Mouse (Mus musculus) kidney, embryonic 15.5 days (tissue): ENCODE results near the gene Hba-x. TPM values are rescaled to one million over a fixed set of nuclear protein-coding genes. Genes with fewer than 3 reads are reported as not detected.
A peak's percentile ranks its signal among the peaks of the same experiment; 100 is the strongest.
"Not testable (repeated sequence)": the region's sequence is repeated elsewhere in the genome, so short reads cannot be mapped to it uniquely, and the experiment has no call there.

ENCODE experiments used
- ATAC-seq: fragments of 200-750 bp; cut with Nextera tagmentation; replicated peaks from 2 replicates; pipeline ENCODE4 v1.8.0; 2017; ENCODE audit warnings: moderate TSS enrichment; ENCODE audit not compliant: low FRiP score
- H3K27ac ChIP-seq: fragments of 300-500 bp; sonication (generic); 2 replicates; pipeline ENCODE4 v1.5.1; 2015; ENCODE audit warnings: mild to moderate bottlenecking, inconsistent platforms
- H3K27me3 ChIP-seq: fragments of 300-500 bp; sonication (generic); 2 replicates; pipeline ENCODE4 v1.6.1; 2015; ENCODE audit warnings: inconsistent platforms
- H3K36me3 ChIP-seq: fragments of 300-500 bp; sonication (generic); 2 replicates; pipeline ENCODE4 v1.6.1; 2015; ENCODE audit warnings: inconsistent platforms
- H3K4me1 ChIP-seq: fragments of 300-500 bp; sonication (generic); 2 replicates; pipeline ENCODE4 v1.6.1; 2015; ENCODE audit warnings: inconsistent platforms
- H3K4me2 ChIP-seq: fragments of 300-500 bp; sonication (generic); 2 replicates; pipeline ENCODE4 v1.6.1; 2015; ENCODE audit warnings: moderate library complexity, mild to moderate bottlenecking, inconsistent platforms
- H3K4me3 ChIP-seq: fragments of 300-500 bp; sonication (generic); replicated peaks from 2 replicates; pipeline ENCODE4 v1.5.1; 2015; ENCODE audit warnings: mild to moderate bottlenecking, inconsistent platforms
- H3K9ac ChIP-seq: fragments of 300-500 bp; sonication (generic); 2 replicates; pipeline ENCODE4 v1.6.1; 2015; ENCODE audit warnings: mild to moderate bottlenecking, inconsistent platforms
- H3K9me3 ChIP-seq: fragments of 300-500 bp; sonication (generic); replicated peaks from 2 replicates; pipeline ENCODE4 v1.6.1; 2016; ENCODE audit warnings: inconsistent platforms
- WGBS: fragments of 180-500 bp; shearing (Covaris S2); methylation state at CpG from one replicate; pipeline ENCODE4 v1.1.7; 2015; ENCODE audit warnings: mixed read lengths; 5-methylcytosine and 5-hydroxymethylcytosine counted together
- polyA plus RNA-seq: library from polyadenylated mRNA; unstranded; fragments of >200 nt; fragmentation: Nextera tagmentation; extraction: Ambion mirVana; gene quantifications from 2 replicates; pipeline ENCODE4 v1.2.1, GENCODE M21; 2015

Hba-x gene
- polyA plus RNA-seq, 1 experiment from 2014 or later = 65.3 TPM

DNA sequence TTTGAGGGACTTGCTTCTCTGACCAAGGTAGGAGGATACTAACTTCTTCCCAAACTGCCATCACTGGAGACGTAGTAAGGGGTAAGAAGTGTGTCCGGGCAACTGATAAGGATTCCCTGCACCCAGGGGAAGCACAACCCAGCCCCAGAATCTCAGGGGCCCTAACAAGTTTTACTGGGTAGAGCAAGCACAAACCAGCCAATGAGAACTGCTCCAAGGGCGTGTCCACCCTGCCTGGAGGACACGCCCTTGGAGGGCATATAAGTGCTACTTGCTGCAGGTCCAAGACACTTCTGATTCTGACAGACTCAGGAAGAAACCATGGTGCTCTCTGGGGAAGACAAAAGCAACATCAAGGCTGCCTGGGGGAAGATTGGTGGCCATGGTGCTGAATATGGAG lies 20.0 kb downstream of the Hba-x start, which contains the start of gene Hba-a2:
Gene Hba-a2 (plus strand): TSS at position 287 of the 400 bp plus-strand sequence.
- not testable (repeated sequence) for H3K27me3 ChIP-seq, H3K9me3 ChIP-seq, H3K4me3 ChIP-seq, H3K36me3 ChIP-seq, H3K4me1 ChIP-seq, H3K27ac ChIP-seq, H3K4me2 ChIP-seq, H3K9ac ChIP-seq
- WGBS = no CpG with 5 or more reads among the region's 4 CpGs
- ATAC-seq = peak; percentile 76

DNA sequence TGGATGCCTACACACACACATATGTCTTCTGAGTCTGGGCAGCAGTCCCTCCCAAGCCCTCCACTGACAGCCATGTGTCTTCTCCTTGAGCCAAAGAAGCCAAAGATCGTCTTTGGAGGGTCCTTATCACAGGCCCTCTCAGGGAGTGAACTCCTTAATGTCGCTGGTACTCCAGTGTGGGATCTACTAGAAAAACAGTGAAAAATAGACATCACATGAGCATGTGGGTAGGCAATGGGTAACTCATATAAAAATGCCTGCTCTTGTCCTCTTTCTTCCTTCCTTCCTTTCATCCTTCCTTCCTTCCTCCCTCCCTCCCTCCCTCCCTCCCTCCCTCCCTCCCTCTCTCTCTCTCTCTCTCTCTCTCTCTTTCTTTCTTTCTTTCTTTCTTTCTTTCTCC lies 21.2 kb downstream of the Hba-x start:
- ATAC-seq, H3K4me3 ChIP-seq, H3K36me3 ChIP-seq: not testable (repeated sequence)

DNA sequence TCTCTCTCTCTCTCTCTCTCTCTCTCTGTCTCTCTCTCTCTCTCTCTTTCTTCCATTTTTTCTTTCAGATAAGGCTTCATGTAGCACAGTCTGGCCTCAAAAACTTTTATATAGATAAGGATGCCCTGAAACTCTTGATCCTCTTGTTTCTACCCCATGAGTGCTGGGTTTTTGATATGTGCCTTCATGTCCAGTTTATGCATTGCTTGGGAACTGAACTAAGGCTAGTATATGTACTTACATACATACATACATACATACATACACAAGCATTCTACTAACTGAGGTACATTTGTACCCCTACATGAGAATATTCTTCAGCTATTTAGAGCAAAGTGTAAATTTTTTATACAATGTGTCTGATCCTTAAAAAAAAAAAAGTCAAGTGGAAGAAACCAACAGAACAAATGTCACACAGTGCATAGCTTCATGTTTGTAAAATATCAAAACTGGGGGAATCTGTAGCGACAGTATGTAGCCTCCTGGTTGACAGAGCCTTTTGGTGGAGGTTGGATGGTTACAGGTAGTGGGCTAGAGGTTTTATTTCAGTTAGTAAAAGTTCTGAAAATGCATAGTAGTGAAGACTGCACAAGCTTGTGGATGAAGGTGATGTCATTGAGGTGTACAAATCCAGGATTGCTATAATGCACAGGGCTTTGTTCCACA lies 21.8 kb downstream of the Hba-x start:
- peaks cover 21% of the 10 kb centered on the region for H3K27me3 ChIP-seq
- H3K27ac ChIP-seq = no peak overlapping the region
- no peaks in the 10 kb centered on the region for H3K36me3 ChIP-seq
- no peak overlapping the region for H3K4me3 ChIP-seq
- H3K9me3 ChIP-seq = no peaks in the 10 kb centered on the region
- no peaks in the 10 kb centered on the region for H3K4me1 ChIP-seq
- H3K4me2 ChIP-seq = no peak overlapping the region
- 88% methylated on average over 1 of the region's 1 CpGs for WGBS
- no peak; the same call in 1 of the 2 replicates for ATAC-seq
- H3K9ac ChIP-seq = no peak overlapping the region

More for the DNA sequence above, 21.2 kb downstream of the Hba-x start:
- peaks cover 20% of the 10 kb centered on the region for H3K27me3 ChIP-seq
- H3K4me2 ChIP-seq, H3K9ac ChIP-seq, H3K27ac ChIP-seq, H3K4me1 ChIP-seq, H3K9me3 ChIP-seq: not testable (repeated sequence)
- WGBS = 38% methylated on average over 2 of the region's 2 CpGs

DNA sequence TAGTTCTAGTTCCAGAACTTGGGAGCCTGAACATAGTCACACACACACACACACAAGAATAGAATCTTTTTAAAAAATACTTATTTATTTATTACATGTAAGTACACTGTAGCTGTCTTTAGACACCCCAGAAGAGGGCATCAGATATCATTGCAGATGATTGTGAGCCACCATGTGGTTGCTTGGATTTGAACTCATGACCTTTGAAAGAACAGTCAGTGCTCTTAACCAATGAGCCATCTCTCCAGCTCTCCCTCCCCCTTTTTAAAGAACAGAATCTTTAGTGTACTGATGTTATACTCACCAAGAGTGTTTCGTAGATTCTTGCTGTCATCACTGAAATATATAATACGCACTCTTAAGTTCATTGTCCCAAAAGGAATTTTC lies 22.3 kb downstream of the Hba-x start:
- Histone ChIP-seq H3K27me3 (peaks cover 21% of the 10 kb centered on the region), H3K27ac (no peak overlapping the region), H3K9me3 (no peaks in the 10 kb centered on the region), H3K36me3 (no peaks in the 10 kb centered on the region), H3K4me3 (no peak overlapping the region), H3K4me2 (no peak overlapping the region), H3K9ac (no peak overlapping the region), H3K4me1 (no peaks in the 10 kb centered on the region)
- ATAC-seq = no peak
- WGBS = 91% methylated on average over 2 of the region's 2 CpGs

DNA sequence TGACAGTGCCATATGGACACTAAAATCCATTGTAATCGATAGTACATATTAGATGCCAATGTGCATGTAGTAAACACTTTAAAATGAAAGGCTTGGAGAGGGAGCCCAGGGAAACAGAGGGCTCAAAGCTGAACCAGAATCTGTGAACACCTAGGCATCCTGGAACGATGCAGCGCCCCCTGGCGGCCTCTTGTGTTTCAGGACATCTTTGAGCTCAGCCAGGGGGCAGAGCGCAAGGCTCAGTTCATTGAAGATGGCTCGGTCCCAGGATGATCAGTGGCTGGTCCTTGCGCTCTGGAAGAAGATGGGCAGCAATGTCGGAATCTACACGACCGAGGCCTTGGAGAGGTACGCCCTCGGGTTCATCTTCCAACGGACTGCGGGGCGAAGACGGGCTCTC lies 23.7 kb downstream of the Hba-x start, which contains the start of gene Hbq1a:
Gene Hbq1a (plus strand): TSS at position 205 of the 400 bp plus-strand sequence.
- H3K36me3 ChIP-seq, H3K4me1 ChIP-seq, H3K27ac ChIP-seq, H3K9ac ChIP-seq, H3K9me3 ChIP-seq: not testable (repeated sequence)
- H3K27me3 ChIP-seq = peaks cover 21% of the 10 kb centered on the region
- H3K4me3 ChIP-seq = peak within 1 kb of the TSS; percentile 26
- peak; percentile 53; the same call in 1 of the 2 replicates for ATAC-seq
- WGBS = 4% methylated on average over 16 of the region's 16 CpGs
- peak within 1 kb of the TSS; percentile 52 for H3K4me2 ChIP-seq

DNA sequence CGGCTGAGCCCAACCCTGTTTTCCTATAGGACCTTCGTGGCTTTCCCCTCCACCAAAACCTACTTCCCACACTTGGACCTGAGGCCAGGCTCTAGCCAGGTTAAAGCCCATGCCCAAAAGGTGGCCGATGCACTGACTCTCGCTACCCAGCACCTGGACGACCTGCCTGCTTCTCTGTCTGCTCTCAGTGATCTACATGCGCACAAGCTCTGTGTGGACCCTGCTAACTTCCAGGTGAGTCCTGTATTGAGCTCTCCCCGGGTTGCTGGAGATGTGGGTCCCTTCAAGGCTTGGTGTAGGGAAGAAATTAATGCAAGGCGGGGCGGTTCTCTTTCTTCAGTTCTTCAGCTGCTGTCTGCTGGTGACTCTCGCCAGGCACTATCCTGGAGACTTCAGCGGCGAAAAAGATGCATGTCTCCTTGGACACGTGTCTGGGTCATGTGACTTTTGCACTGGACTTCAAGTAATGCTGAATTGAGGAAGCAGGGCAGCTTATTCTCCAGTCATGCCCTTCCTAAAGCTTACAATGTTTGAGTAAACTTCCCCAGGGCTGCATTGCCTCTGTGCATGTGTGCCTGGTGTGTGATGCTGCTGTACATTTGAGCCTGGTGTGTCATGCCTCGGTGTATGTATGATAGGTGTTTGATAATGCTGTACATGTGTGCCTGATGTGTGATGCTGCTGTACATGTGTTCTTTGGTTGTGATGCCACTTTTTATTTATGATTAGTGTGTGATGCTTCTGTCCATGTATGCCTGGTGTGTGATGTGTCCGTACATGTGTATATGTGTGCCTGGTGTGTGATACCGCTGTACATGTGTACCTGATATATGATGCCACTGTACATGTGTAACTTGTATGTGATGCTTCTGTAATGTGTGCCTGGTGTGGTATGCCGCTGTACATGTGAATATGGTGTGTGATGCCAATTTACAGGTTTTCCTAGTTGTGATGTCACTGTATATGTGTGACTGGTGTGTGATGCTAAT lies 24.4 kb downstream of the Hba-x start:
- Histone ChIP-seq H3K4me1 (no peaks in the 10 kb centered on the region), H3K27ac (no peak overlapping the region), H3K4me2 (peak overlapping the region; percentile 52), H3K9ac (no peak overlapping the region), H3K4me3 (peak overlapping the region; percentile 26), H3K27me3 (peaks cover 21% of the 10 kb centered on the region), H3K36me3 (no peaks in the 10 kb centered on the region), H3K9me3 (no peaks in the 10 kb centered on the region)
- no peak for ATAC-seq
- 57% methylated on average over 16 of the region's 17 CpGs for WGBS

DNA sequence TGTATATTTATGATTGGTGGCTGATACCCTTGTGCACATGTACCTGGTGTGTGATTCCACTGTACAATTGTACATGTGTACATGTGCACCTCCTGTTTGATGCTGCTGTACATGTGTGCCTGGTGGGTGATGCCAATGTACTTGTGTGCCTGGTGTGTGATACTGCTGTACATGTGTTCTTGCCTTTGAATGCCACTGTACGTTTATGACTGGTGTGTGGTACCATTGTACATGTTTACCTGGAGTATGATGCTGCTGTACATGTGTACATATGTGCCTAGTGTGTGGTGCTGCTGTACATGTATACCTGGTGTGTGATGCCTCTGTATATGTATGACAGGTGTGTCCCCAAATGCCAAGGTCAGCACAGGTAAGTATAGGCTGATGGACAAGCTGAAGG lies 25.3 kb downstream of the Hba-x start:
- H3K9ac ChIP-seq = no peak overlapping the region
- H3K27me3 ChIP-seq = peaks cover 21% of the 10 kb centered on the region
- H3K9me3 ChIP-seq = no peaks in the 10 kb centered on the region
- 91% methylated on average over 1 of the region's 1 CpGs for WGBS
- no peak for ATAC-seq
- H3K4me3 ChIP-seq = no peak overlapping the region
- H3K36me3 ChIP-seq = no peaks in the 10 kb centered on the region
- H3K27ac ChIP-seq = no peak overlapping the region
- no peak overlapping the region for H3K4me2 ChIP-seq
- no peaks in the 10 kb centered on the region for H3K4me1 ChIP-seq

DNA sequence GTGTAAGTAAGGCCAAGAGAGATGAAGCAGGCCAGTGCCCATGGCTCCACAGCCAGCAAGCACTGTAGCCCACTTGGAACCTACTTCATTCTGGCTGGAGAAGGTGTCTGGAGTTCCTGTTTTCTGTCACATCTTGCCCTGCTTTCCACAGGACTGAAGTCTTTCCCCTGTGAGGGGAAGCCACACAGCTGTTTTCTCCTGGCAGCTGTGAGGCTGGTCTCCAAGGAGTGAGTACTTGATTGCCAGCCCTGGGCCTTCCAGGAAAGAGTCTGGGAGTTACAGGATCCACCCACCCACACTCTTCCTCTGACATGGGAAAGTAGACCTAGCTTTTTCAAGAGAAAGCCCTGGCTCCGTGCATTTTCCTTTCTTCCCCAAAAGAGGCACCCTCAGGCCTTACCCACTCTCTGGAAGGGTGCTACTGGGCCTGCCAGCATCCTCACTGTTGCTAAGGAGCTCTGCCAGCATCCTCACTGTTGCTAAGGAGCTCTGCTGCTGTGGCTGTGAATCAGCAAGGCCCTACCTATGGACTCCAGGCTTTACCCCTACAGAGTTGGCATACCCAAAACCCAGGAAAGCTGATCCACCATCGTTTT lies 26.7 kb downstream of the Hba-x start:
- no peak overlapping the region for H3K27ac ChIP-seq
- H3K27me3 ChIP-seq = peaks cover 21% of the 10 kb centered on the region
- H3K4me2 ChIP-seq = no peak overlapping the region
- peaks cover 8% of the 10 kb centered on the region for H3K4me1 ChIP-seq
- no peak for ATAC-seq
- no peak overlapping the region for H3K9ac ChIP-seq
- no peak overlapping the region for H3K4me3 ChIP-seq
- H3K36me3 ChIP-seq = no peaks in the 10 kb centered on the region
- H3K9me3 ChIP-seq = no peaks in the 10 kb centered on the region
- WGBS = 52% methylated on average over 2 of the region's 2 CpGs

DNA sequence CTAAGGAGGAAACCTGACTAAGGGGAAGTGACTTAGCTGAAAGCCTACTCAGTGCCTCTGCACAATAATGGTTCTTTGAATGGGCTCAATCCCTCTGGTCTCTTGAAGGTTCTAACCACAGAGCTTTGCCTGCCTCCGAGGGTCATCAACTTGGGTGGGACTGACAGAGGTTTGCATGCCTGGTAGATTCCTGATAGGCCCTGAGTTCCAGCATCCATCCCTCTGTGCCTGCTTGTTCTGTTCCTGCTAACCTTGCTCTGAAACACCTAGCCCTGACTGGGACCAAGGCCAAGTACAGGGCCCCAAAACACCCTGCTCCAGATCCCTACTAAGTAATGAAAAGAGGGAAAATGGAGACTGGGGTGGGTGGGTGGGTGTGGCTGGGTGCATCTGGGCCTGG lies 27.3 kb downstream of the Hba-x start:
- H3K4me3 ChIP-seq = no peak overlapping the region
- no peak overlapping the region for H3K27ac ChIP-seq
- no peaks in the 10 kb centered on the region for H3K36me3 ChIP-seq
- no peaks in the 10 kb centered on the region for H3K9me3 ChIP-seq
- ATAC-seq = no peak
- H3K4me1 ChIP-seq = peaks cover 11% of the 10 kb centered on the region
- no peak overlapping the region for H3K9ac ChIP-seq
- H3K27me3 ChIP-seq = peaks cover 21% of the 10 kb centered on the region
- 77% methylated on average over 1 of the region's 1 CpGs for WGBS
- H3K4me2 ChIP-seq = no peak overlapping the region

DNA sequence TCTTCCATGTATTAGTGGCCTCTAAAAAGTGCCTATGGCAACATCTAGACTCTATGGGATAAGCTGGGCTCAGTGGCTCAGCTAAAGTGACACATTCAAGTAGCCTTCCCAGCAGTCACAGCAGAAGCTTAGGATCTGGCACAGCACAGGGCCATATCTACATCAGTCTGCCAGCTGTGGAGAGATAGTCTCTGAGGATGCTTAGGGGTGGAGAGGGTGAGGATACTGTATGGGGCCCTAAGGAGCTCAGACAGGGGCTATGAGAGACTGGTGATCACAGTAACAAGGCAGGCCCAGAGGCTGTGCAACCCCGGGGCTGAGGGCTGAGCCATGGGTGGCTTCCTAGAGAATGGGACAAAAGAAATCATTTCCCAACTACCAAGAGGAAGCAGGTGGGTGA lies 30.8 kb downstream of the Hba-x start:
- ATAC-seq = no peak
- peaks cover 28% of the 10 kb centered on the region for H3K4me1 ChIP-seq
- no peak overlapping the region for H3K4me3 ChIP-seq
- no peaks in the 10 kb centered on the region for H3K36me3 ChIP-seq
- no peaks in the 10 kb centered on the region for H3K9me3 ChIP-seq
- no peak overlapping the region for H3K4me2 ChIP-seq
- 74% methylated on average over 1 of the region's 1 CpGs for WGBS
- no peak overlapping the region for H3K27ac ChIP-seq
- peaks cover 8% of the 10 kb centered on the region; the same call in 1 of the 2 replicates for H3K27me3 ChIP-seq
- no peak overlapping the region for H3K9ac ChIP-seq

DNA sequence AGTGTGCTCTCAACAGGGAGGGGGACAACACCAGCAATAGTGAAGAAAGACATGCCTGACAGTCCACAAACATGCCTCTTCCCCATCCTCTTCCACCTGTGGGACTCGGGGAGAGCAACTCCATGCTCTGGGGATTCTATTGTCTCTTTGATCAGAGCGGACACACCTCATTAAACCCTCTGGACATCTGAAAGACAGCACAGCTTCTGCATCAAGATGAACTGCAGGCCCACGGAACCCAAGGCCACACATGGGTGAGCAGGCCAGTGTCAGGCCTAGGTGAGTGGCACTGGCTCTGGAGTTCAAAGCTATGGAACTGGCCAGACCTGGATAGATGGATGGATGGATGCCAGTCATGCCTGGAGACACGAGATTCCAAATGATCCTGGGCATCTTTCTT lies 33.2 kb downstream of the Hba-x start:
- 0 out of 2 replicates have a peak overlapping the region, but pooled peaks have one; percentile 15 for H3K27ac ChIP-seq
- peaks cover 28% of the 10 kb centered on the region for H3K4me1 ChIP-seq
- no peaks in the 10 kb centered on the region for H3K36me3 ChIP-seq
- no peaks in the 10 kb centered on the region for H3K9me3 ChIP-seq
- ATAC-seq = peak; percentile 74
- whole genome bisulfite sequencing = 37% methylated on average over 4 of the region's 4 CpGs
- H3K4me3 ChIP-seq = no peak overlapping the region
- H3K9ac ChIP-seq = no peak overlapping the region
- no peak overlapping the region for H3K4me2 ChIP-seq
- H3K27me3 ChIP-seq = 0 out of 2 replicates have a peak, but pooled peaks cover 4% of the 10 kb centered on the region

DNA sequence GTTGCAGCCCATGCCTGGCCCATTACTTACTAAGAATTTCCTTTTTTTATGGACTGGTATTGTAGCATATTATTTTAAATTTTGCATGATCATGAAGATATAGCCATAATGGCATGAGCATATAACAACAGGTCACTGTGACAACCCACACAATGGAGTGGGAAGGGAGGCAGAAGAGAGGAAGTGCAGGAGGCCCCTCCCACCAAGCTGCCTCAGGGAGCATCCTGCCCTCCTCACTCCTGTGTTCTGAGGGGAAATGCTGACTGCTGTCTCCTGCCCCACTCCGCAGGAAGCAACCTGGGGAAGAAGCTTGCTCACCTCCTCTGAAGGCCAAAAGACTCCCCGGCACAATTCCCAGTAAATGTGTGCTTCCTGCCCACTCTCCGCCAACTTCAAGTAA lies 33.7 kb downstream of the Hba-x start:
- no peaks in the 10 kb centered on the region for H3K9me3 ChIP-seq
- no peaks in the 10 kb centered on the region for H3K36me3 ChIP-seq
- H3K4me2 ChIP-seq = no peak overlapping the region
- 72% methylated on average over 3 of the region's 3 CpGs for WGBS
- H3K27me3 ChIP-seq = 0 out of 2 replicates have a peak, but pooled peaks cover 4% of the 10 kb centered on the region
- no peak overlapping the region for H3K4me3 ChIP-seq
- H3K9ac ChIP-seq = no peak overlapping the region
- 0 out of 2 replicates have a peak, but pooled peaks have one; percentile 33 for ATAC-seq
- H3K4me1 ChIP-seq = peaks cover 28% of the 10 kb centered on the region
- H3K27ac ChIP-seq = no peak overlapping the region
